Mouse (Mus musculus) stomach, postnatal 0 days (tissue): ENCODE results near the gene Nrf1.

Experiments
- CTCF ChIP-seq: IDR thresholded peaks from 2 replicates; pipeline ENCODE4 v1.5.1; 2016; ENCODE audit warnings: antibody characterized with exemption, low read depth, mild to moderate bottlenecking, moderate library complexity
- EP300 ChIP-seq: optimal IDR thresholded peaks from 2 replicates; pipeline ENCODE3; 2016; ENCODE audit warnings: antibody characterized with exemption

- peak; percentile 48 for TF ChIP-seq CTCF
- TF ChIP-seq EP300 = no peak
Observed at GRCm38 (mm10) chr6:30072476-30072875, 24.7 kb downstream of the Nrf1 start.
